Mouse (Mus musculus) CD4-positive, CD25-positive, alpha-beta regulatory T cell, adult 2 months (primary cell): ENCODE measurements around the gene Bcdin3d.

Experiments
- DNase-seq: peaks from one replicate; pipeline ENCODE4 v3.0.0-alpha.2; 2012; ENCODE audit warnings: low read depth, low spot score

The Bcdin3d gene

DNA sequence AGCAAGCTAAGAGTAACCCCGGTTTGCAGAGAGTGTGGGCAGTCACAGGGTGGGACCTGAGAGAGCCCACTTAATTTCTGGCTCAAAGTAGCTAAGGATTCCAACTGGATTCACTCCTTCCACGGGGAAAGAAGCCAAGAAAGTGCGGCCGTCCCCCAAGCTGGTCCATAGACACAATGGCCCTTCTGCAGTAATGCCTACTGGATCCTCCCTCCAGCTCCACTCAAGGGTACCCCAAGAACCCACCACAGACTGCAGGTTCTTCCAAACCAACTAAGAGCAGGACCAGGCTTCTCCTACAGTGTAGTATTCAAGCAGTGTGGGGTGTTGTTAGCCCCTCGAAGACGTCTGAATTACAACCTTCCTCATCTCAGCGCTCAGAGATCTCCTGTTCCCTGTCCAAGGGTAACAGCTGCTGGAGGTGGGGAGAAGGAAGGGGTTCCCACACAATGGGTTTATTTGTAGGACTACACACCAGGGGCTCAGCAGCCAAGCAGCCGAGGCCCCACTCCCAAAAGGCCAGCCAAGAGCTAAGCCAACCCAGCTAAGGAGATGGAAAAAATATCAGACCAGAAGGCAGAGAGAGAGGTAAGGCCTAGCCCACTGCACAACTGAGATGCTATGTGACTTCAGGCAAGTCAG is 33.6 kb downstream of the Bcdin3d start:
- DNase-seq: no peak

DNA sequence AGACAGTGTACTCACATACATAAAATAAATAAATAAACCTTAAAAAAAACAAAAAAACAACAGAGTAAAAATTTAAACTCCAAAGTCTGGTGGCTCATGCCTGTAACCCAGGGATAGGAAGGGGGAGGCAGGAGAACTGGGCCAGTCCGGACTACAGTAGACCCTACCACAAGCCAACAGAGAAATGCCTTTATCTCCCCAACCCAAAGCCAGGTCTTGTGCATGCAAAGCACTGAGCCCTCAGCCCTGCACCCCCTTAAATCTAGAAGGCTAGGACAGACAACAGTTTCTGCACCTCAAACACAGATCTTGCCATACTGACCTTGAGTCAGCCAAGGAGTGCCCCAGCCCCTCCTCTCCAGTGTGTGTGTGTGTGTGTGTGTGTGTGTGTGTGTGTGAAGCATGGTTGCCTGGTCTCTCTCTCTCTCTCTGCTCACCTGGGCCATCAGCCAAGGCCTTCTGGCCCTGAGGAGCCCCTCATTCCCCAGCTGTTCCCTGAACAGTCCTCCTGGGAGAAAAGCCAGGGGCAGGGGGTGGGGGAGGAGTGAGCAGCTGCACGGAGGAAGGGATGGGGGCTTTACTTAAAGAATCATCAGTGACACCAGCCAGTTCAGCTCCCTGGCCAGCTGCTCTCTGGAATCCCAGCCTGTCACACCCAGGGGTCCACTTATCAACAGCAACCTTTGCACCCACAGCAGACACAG is 34.3 kb downstream of the Bcdin3d start:
- no peak for DNase-seq

DNA sequence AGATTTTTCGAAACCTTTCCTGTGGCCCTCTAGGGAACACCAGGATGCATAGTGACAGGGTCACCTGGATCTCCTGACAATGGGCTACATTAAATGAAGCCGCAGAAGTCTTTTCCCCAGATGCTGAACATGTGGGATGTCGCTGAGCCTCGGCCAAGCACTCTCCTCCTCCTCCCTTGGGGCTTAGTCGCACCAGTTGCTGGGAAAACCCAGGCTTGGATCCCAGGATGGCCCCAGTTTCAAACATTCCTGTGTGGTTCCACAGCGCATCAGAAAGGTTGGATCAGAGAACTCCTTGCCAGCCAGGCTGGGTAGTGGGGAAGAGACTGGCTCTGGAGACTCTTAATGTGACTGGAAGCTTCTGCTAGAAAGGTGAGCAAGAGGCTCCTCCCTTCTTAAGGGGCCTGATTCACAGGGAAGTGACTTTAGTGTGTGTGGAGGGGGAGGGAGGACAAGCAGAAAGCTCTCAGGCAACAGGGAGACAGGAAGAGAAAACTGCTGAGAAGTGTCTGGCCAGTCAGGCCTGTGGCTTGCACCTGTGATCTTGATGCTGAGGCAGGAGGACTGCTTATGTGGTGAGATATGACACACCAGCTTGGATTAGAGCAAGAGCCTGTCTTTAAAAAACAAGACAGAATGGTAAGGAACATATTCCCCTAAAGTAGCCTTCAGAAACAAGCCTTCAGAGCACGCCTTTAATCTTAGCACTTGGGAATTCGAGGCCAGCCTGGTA is 35.4 kb downstream of the Bcdin3d start:
- DNase-seq: no peak

DNA sequence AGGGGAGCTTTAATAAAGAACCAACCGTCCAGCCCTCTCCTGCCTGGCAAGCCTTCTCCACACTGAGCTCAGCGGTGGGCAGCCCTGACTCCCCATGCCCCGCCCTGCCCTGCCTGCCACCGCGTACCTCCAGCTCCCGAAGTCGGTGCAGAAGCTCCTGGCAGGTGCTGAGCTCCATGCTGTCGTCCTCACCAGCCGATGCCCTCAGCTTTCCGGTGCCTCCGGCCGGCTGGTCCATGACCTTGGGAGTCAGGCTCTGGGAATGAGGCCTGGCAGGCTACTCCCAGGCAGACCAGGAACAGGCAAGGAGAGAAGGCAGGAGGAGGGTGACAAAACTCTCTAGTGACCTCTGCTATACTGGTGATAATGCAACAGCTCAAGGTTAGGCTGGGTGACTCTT is 40.6 kb downstream of the Bcdin3d start:
- DNase-seq: no peak

DNA sequence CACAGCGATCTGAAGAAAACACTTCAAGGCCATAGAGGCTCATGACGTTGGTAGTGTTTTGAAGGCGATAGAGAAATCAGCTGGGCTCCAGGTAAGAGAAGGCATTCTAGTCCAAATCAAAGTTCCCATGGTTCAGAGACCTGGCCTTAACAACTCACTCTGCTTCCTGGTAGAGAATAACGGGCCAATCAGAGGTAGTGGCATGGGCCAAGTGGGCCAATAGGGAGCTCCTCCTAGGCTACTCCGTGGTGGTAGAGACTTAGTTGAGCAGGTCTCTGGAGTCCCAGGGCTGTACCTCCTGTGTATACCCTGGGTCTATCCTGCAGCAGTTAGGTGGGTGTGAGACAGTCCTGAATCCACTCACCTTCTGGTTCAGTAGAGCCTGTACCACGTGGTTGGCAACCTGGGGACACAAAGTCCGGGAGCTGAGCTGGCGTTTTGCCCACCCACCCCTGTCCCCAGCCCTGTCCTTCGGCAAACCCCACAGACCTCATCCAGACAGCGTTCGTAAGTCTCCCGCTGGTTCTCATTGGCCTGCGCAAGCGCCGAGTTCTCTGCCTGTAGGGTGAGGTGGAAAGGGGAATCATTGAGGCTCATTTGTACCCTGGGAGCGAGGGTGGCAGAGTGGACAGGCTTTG is 41.3 kb downstream of the Bcdin3d start:
- no peak for DNase-seq

DNA sequence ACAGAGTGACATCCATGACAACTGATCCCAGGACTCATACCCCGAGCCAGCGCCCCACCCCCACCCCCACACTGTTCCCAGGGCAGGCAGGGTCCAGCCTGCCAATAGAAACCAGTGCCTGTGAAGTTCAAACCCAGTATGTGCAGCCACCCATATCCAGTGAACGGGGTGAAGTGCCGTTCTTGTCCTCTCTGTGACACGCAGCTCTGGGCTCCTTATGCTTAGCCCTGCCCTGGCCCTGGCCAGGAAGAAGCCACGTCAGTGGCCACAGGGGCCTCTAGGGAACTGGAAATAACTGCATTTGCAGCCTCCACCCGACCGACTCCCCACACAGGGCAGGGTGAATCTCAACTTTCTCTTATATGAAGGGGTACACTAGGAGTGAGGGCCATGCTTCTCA is 42.6 kb downstream of the Bcdin3d start:
- no peak for DNase-seq

DNA sequence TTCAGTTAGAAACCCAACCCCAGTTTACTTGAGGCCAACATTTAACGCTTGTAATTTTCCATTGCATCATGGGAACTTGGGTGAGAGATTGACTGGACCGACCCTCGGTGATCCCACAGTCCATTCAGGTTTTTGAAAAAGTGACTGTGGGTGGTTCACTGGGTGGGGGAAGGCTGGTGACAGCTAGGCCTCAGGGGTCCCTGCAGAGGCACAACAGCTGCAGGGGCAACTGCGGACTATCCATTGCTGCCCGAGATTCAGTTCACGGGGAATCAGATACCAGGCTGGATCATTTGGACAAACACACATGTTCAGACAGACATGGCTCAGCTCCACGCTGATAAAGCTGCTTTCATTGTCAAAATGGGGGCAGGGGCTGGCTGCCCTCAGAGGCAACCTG is 43.0 kb downstream of the Bcdin3d start:
- no peak for DNase-seq

DNA sequence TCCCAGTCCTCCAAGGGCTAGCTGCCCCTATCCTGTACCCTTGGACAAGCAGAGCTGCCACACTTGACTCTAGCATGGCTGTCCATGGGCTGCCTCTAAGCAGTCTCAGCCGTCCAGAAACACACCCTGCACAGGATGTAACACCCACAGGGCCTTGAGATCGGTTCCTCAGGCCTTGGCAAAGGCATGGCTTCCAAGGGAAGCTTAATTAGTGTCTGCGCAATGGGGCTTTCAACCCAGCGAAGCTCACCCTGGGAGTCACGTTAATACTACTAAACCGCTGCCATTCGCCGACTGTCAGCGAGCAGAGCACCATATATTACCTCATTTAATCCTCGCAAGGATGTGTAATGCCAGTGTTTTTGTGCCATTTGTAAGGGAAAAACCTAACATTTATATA is 43.5 kb downstream of the Bcdin3d start:
- no peak for DNase-seq

DNA sequence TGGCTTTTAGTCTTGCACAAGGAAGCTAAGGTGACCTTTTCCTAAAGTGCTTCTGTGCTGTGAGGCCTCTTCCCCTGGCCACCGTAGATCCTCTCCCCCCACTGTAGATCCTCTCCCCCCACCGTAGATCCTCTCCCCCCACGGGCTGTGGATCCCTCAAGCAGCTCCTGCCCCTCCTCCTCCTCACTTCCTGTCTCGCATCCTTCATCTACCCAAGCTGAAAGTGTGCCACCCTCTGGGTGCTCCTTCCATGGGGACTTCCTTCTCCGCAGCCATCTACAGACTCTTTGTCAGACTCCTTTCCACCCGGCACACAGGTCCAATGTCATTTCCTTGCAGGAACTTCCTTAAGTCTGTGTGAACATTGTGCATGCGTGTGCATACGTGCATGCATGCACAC is 44.1 kb downstream of the Bcdin3d start:
- DNase-seq: peak; percentile 32

DNA sequence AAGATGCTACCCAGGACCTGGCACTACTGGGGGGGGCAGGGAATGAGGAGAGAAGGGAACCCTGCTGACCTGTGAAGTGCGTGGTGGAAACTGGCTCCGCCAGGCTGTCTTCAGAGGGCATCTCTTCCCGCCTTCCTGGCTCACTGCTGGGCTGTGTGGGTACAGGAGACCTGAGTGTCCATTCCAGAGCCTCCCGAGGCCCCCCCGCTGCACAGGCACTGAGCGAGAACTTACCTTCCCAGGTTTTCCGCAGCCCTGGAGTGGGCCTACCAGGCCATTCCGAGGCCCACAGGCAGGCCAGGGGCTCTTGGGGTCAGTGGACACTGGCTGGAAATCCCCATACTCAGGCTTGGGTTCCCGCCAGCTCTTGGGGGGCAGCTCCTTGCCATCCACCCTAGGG is 50.6 kb downstream of the Bcdin3d start:
- DNase-seq: no peak

DNA sequence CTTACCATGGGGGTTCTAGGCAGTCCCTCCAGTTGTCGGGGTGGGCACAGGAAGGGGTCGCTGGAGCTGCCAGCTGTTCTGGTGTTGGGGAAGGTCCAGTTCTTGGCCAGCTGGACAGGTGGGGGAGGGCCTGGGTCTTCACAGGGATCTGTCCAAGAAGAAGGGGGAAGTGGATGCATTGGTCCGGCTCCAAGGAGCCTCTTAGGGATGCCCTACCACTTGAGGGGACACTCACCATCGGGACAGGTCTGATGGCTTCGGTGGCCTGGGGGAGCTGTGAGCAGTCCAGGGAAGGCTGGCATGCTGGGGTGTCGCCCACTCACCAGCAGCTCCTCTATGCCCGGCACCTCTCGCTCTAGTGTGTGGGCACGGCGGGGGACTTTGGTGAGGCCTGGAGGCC is 51.4 kb downstream of the Bcdin3d start:
- DNase-seq: no peak

DNA sequence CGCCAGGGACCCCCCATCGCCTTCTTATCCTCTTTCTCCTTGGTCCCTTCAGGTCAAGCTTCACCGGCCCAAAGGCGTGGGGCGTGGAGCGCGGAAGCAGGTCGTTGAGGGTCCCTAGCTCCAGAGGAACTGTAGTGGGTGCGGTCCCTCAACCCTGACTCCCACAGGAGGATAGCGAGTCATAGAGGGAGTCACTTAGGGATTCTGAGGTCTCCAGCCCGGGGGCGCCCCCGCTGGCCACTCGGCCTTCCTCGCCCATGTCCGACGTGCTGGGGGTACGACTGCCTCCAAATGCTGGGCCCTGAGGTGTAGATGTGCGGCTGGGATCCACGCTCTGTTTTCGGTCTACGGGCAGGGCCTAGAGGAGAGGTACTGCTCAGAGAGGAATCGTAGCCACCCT is 52.0 kb downstream of the Bcdin3d start:
- no peak for DNase-seq

DNA sequence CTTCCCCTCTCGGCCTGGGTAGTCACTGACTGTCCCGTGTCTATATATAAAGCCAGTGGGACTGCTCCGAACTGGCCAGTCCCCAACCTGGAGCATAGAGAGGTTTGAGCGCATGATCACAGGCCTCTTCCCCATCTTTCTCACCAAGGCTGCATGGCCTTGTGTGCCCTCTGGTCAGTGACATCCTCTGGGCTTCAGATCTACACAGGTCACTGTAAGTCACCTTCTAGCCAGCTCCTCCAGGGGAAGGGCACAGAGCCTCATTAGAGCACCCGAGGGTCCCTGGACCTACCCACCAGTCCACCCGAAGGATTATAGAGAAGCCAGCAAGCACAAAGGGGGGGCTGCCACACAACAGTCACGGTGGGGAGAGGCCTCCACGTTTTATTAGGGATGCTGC is 52.9 kb downstream of the Bcdin3d start:
- no peak for DNase-seq

DNA sequence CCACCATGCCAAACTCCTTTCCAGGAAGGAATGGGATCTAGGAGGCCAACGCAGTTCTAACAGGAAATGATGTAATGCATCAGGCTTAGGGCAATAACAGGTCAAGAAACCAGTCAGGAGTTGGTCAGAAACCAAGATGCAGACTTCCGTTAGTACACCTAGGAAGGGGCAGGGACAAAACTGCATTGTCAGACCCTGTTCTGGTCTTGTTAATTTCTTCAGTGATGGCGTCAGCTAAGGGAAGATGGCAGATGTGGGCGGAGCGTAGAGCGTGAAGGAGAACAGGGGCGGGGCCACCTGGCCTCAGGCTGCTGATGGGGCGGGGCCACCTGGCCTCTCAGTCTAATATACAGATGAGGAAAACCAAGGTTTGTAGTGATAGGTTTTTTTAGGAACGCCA is 53.4 kb downstream of the Bcdin3d start:
- DNase-seq: peak; percentile 51

DNA sequence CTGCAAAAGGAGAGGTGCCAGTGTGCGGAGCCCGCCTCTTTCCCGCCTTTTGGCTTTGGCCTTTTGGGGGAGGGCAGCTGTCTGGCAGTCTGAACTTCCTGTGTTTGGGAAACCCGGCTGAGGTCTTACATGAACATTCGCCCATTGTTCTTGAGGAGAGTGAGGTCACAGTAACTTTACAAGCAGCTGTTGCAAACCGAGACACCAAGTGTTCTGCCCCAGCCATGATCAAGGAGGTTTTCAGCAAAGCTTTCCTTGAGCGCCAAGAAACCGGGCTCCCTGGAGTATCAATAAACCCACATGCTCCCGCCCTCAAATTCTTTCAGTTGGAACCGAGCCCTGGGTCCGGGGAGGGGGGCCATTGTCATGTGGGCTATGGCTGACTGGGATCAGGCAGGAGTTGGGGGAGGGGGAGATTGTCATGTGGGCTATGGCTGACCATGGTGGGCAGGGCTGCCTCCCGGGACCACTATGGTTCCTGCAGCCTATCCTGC is 54.0 kb downstream of the Bcdin3d start:
- peak; percentile 25 for DNase-seq

DNA sequence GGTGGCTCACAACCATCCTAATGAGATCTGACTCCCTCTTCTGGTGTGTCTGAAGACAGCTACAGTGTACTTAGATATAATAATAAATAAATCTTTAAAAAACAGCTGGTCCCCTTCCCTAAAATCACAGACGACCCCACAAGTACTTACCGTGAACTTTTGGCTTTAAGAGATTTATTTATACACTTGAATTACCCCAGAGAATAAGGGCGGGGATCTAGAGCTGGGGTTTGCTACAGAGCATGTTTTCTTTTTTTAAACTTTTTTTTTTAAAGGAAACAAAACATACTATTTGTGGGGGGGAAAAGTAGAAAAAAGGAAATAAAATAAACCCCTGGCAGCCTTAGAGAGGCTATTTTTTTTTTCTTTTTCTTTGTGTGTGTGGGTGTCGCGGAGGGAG is 54.4 kb downstream of the Bcdin3d start:
- DNase-seq: no peak
